Comparison of ENCODE assay signal across 17 mouse cellular contexts in genomic region chr4:149164150-149164549, GRCm38 (mm10). TPM values are rescaled to one million over a fixed set of nuclear protein-coding genes. Genes with fewer than 3 reads are reported as not detected.
DNase-seq lines count a peak whose midpoint lies in the region; ATAC-seq and TF ChIP-seq lines count a peak whose summit lies in the region.
"Had no signal": no experiment of that assay in that cellular context is flagged by ENCODE, and none has a peak within 500 bp of the region (broad histone marks: within the 10 kb centered on the region; RNA-seq: fewer than 3 reads in every experiment).

No protein-coding gene starts in this region.

- no peak for DNase-seq in left cerebral cortex, adult 2 months (ENCODE audit: extremely low spot score in 1 of 2, low spot score in 2 of 2)
- no peak for DNase-seq in left cerebral cortex, postnatal 36 days (ENCODE audit: low spot score in 2 of 2)
- no peak for DNase-seq in G1E (ENCODE audit: low spot score)
- no peak for DNase-seq in liver, postnatal 0 days
- no peak for DNase-seq in cerebellum, postnatal 4 days (ENCODE audit: low spot score in 2 of 2)
- DNase-seq in c-Kit-positive CD71-positive TER-119-positive erythroid progenitor cells, embryonic 14.5 days (ENCODE audit: low spot score), result no peak
- DNase-seq: adrenal gland, postnatal 10 days; cerebellum, adult 11 months; gastrocnemius, postnatal 14 days; kidney, adult 8-10 months had no signal

- no peak overlapping the region for H3K9ac ChIP-seq in liver, postnatal 0 days (replicated peaks)
- H3K9ac ChIP-seq: forebrain, embryonic 15.5 days; heart, embryonic 12.5 days had no signal

- H3K36me3 ChIP-seq in E14TG2a.4 (ENCODE audit: insufficient read depth, low read length) (peaks cover 62% of the 10 kb centered on the region), G1E (replicated peaks) (peaks cover 66% of the 10 kb centered on the region)
- H3K36me3 ChIP-seq in liver, postnatal 0 days (replicated peaks; ENCODE audit: insufficient read depth, low read length), result peaks cover 46% of the 10 kb centered on the region

- no peak overlapping the region for H3K27ac ChIP-seq in left cerebral cortex, adult 2 months
- no peak overlapping the region for H3K27ac ChIP-seq in liver, postnatal 0 days (ENCODE audit: low read depth)
- H3K27ac ChIP-seq: forebrain, embryonic 15.5 days had no signal

- H3K27me3 ChIP-seq in E14TG2a.4 (ENCODE audit: insufficient read depth, low read length), result no peaks in the 10 kb centered on the region
- H3K27me3 ChIP-seq in G1E (ENCODE audit: insufficient read depth, low read length), result no peaks in the 10 kb centered on the region
- H3K27me3 ChIP-seq in liver, postnatal 0 days (ENCODE audit: insufficient read depth, low read length), result no peaks in the 10 kb centered on the region
- H3K27me3 ChIP-seq: forebrain, embryonic 15.5 days; heart, embryonic 12.5 days had no signal

- no peak overlapping the region for H3K4me3 ChIP-seq in left cerebral cortex, adult 2 months
- H3K4me3 ChIP-seq in E14TG2a.4 (replicated peaks; ENCODE audit: low read length) (peak overlapping the region; percentile 93; the same call in 1 of the 2 replicates), G1E (ENCODE audit: low read depth, low read length) (peak overlapping the region; percentile 41; the same call in 1 of the 2 replicates)
- H3K4me3 ChIP-seq in liver, postnatal 0 days (ENCODE audit: low read depth, low read length), result 0 out of 2 replicates have a peak overlapping the region, but pooled peaks have one; percentile 18
- H3K4me3 ChIP-seq: forebrain, embryonic 15.5 days; heart, embryonic 12.5 days had no signal

- peak; percentile 34 for TF ChIP-seq CTCF in left cerebral cortex, adult 2 months (IDR thresholded peaks at IDR 0.05)
- TF ChIP-seq CTCF in E14TG2a.4 (conservative IDR thresholded peaks at IDR 0.05; ENCODE audit: low read length), result no peak; the same call in 1 of the 2 replicates
- no peak for TF ChIP-seq CTCF in G1E (IDR thresholded peaks at IDR 0.05; ENCODE audit: low read depth, low read length)
- TF ChIP-seq CTCF in liver, postnatal 0 days (IDR thresholded peaks at IDR 0.05; ENCODE audit: low read depth), result peak; percentile 47

- no peak for ATAC-seq in G1E (ENCODE audit: extremely low read depth, insufficient number of reproducible peaks, low FRiP score, poor library complexity, severe bottlenecking)
- ATAC-seq in liver, postnatal 0 days, result no peak
- ATAC-seq: forebrain, embryonic 15.5 days had no signal

- H3K4me2 ChIP-seq in liver, postnatal 0 days (ENCODE audit: low read depth, low read length), result peak overlapping the region; percentile 98
- H3K4me2 ChIP-seq: forebrain, embryonic 15.5 days; heart, embryonic 12.5 days had no signal

- H3K4me1 ChIP-seq in E14TG2a.4 (replicated peaks; ENCODE audit: low read depth, low read length), result peaks cover 84% of the 10 kb centered on the region
- H3K4me1 ChIP-seq in G1E (ENCODE audit: insufficient read depth, low read depth, low read length), result peaks cover 68% of the 10 kb centered on the region
- peaks cover 10% of the 10 kb centered on the region for H3K4me1 ChIP-seq in liver, postnatal 0 days (ENCODE audit: insufficient read depth)

- intact Hi-C loops in left cerebral cortex, adult 2 months (cut with DNase I), result no loop called here
- intact Hi-C loops in left cerebral cortex, postnatal 36 days (cut with DNase I), result no loop called here

- no peak for TF ChIP-seq EP300 in liver, postnatal 0 days (IDR thresholded peaks at IDR 0.05; ENCODE audit: low read depth)

- H3K9me3 ChIP-seq in E14TG2a.4 (ENCODE audit: low read length), result no peaks in the 10 kb centered on the region
- no peaks in the 10 kb centered on the region for H3K9me3 ChIP-seq in G1E (replicated peaks)
- H3K9me3 ChIP-seq in liver, postnatal 0 days (ENCODE audit: low read length), result no peaks in the 10 kb centered on the region
- H3K9me3 ChIP-seq: forebrain, embryonic 15.5 days; heart, embryonic 12.5 days had no signal

- 54% methylated on average over 5 of the region's 5 CpGs for WGBS in liver, postnatal 0 days (ENCODE audit: insufficient replicate concordance)

RNA-seq across cellular contexts. Expression of gene Pgd, which starts 2.4 kb away (rescaled TPM):
- total RNA-seq in left cerebral cortex, adult 2 months (2021), result 10 to 100 TPM; 35.1 to 36.5 TPM
- total RNA-seq in left cerebral cortex, postnatal 36 days (2021), result 10 to 100 TPM; 35.2 to 36.5 TPM
- total RNA-seq in G1E (2014; fragmentation: Nextera tagmentation) (50.1 and 53.1 TPM in 2 replicates), G1E (2017) (58.2 and 68.0 TPM in 2 replicates)
- polyA plus RNA-seq in G1E (2012), result 143 and 171 TPM in 2 replicates
- polyA plus RNA-seq in liver, postnatal 0 days (2015; fragmentation: Nextera tagmentation; extraction: Ambion mirVana), result 43.4 and 49.9 TPM in 2 replicates

RNA-seq across cellular contexts. Expression of gene Cenps, which starts 26.7 kb away (rescaled TPM):
- 10 to 100 TPM; 30.5 to 32.7 TPM for total RNA-seq in left cerebral cortex, adult 2 months (2021)
- 10 to 100 TPM; 20.0 to 24.3 TPM for total RNA-seq in left cerebral cortex, postnatal 36 days (2021)
- total RNA-seq in G1E (2014; fragmentation: Nextera tagmentation) (7.6 and 7.7 TPM in 2 replicates), G1E (2017) (5.7 and 6.6 TPM in 2 replicates)
- polyA plus RNA-seq in G1E (2012), result 22.3 and 24.6 TPM in 2 replicates
- polyA plus RNA-seq in liver, postnatal 0 days (2015; fragmentation: Nextera tagmentation; extraction: Ambion mirVana), result 8.4 and 8.7 TPM in 2 replicates

RNA-seq across cellular contexts. Expression of gene Cort, which starts 37.6 kb away (rescaled TPM):
- total RNA-seq in left cerebral cortex, adult 2 months (2021), result 10 to 100 TPM; 12.6 to 14.1 TPM
- total RNA-seq in left cerebral cortex, postnatal 36 days (2021), result 10 to 100 TPM; 12.1 to 14.8 TPM
- total RNA-seq in G1E (2014; fragmentation: Nextera tagmentation), result 1.8 TPM in 1 of 2 replicates, not detected in the other
- 0.44 TPM in 1 of 2 replicates, not detected in the other for total RNA-seq in G1E (2017)
- polyA plus RNA-seq in G1E (2012), result 8.2 and 9.2 TPM in 2 replicates
- not detected in 2 replicates for polyA plus RNA-seq in liver, postnatal 0 days (2015; fragmentation: Nextera tagmentation; extraction: Ambion mirVana)
- total RNA-seq: hematopoietic stem cell, adult 5-6 weeks; liver, adult 2 months; monocyte, adult 5-6 weeks; neutrophil, adult 5-6 weeks had no signal
- polyA plus RNA-seq: heart, embryonic 12.5 days; liver, adult 2 months had no signal

Comparison
In these comparisons a context has a peak if more than half of its experiments do, and no peak if none do; other contexts are left out.
1. CTCF ChIP-seq: peak in left cerebral cortex, adult 2 months (single experiment) and liver, postnatal 0 days (single experiment); none in E14TG2a.4 (single experiment) and G1E (single experiment).
2. RNA of gene Cort, which starts 37.6 kb away (total RNA-seq): 12.1 to 14.8 TPM in left cerebral cortex, postnatal 36 days and 12.6 to 14.1 TPM in left cerebral cortex, adult 2 months; 0.44 to 1.8 TPM in G1E; every median in the first group is over 4 times any median in the second.